Mouse (Mus musculus) G1E (cell line): ENCODE measurements at regions not wholly inside any gene's neighbourhood (a gene's known extent, or its start where the extent isn't known, plus 50 kb on each side); places are given as distances from the start of the nearest gene placed in this dataset.

Experiments used
- ATAC-seq: 2 replicates; pipeline ENCODE4 v1.8.0; 2016; ENCODE audit warnings: mild to moderate bottlenecking; ENCODE audit not compliant: insufficient number of reproducible peaks, poor library complexity, low FRiP score, severe bottlenecking; ENCODE audit errors: extremely low read depth
- DNase-seq: peaks from one replicate; pipeline ENCODE4 v3.0.0; 2012; ENCODE audit warnings: low spot score
- H3K27me3 ChIP-seq: 2 replicates; pipeline ENCODE4 v1.6.1; 2012; ENCODE audit warnings: mild to moderate bottlenecking, low read length, inconsistent platforms; ENCODE audit not compliant: insufficient read depth
- H3K36me3 ChIP-seq: replicated peaks from 2 replicates; pipeline ENCODE3; 2012; ENCODE audit warnings: mild to moderate bottlenecking, inconsistent platforms
- H3K4me1 ChIP-seq: 2 replicates; pipeline ENCODE4 v1.6.1; 2012; ENCODE audit warnings: low read depth, low read length, inconsistent platforms, mixed read lengths; ENCODE audit not compliant: insufficient read depth
- H3K4me3 ChIP-seq: 2 replicates; pipeline ENCODE4 v1.5.1; 2012; ENCODE audit warnings: low read depth, mild to moderate bottlenecking, inconsistent platforms, low read length, moderate library complexity, mixed read lengths
- H3K9me3 ChIP-seq: replicated peaks from 2 replicates; pipeline ENCODE4 v1.6.1; 2012; ENCODE audit warnings: inconsistent platforms
- CTCF ChIP-seq: IDR thresholded peaks from 2 replicates; pipeline ENCODE4 v1.5.1; 2012; ENCODE audit warnings: low read depth, low read length, inconsistent platforms, mixed read lengths
- GATA1 ChIP-seq: IDR thresholded peaks from 2 replicates; pipeline ENCODE4 v1.6.1; 2012; ENCODE audit warnings: borderline replicate concordance, low read length, inconsistent platforms, mixed read lengths
- GATA2 ChIP-seq: IDR thresholded peaks from 2 replicates; pipeline ENCODE4 v1.6.1; 2012; ENCODE audit warnings: low read depth, low read length, inconsistent platforms, borderline replicate concordance
- POLR2AphosphoS5 ChIP-seq: IDR thresholded peaks from 2 replicates; pipeline ENCODE4 v1.6.1; 2012; ENCODE audit warnings: low read depth, low read length, inconsistent platforms; ENCODE audit not compliant: insufficient replicate concordance
- TAL1 ChIP-seq: conservative IDR thresholded peaks from 2 replicates; pipeline ENCODE4 v1.6.1; 2012; ENCODE audit warnings: low read depth, low read length, inconsistent platforms, mixed read lengths

DNA sequence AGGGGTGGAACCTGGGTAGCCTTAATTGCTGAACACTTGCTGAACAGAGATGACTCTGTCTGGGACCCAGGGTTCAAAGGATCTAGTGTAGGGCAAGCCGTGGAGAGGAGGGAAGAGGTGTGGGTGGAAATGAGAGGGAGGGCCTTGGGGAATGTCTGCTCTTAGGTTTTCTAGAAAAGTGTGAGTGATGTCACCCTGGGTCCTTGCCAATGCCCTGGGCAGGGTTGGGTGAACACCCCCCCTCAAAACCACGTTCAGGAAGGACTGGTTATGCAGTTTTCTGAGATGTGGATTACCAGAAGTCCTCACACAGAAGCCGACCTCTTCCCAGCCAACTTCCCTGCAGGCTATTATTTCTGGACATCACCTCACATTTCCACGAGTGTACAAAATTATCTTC lies 252.4 kb upstream of the Habp2 start:
- no peak for TF ChIP-seq CTCF
- no peak for TF ChIP-seq POLR2AphosphoS5
- no peak for TF ChIP-seq GATA1
- TF ChIP-seq TAL1: no peak
- no peak for TF ChIP-seq GATA2
- no peaks in the 10 kb centered on the region for H3K36me3 ChIP-seq
- H3K4me1 ChIP-seq: no peaks in the 10 kb centered on the region
- peaks cover 14% of the 10 kb centered on the region; the same call in 1 of the 2 replicates for H3K27me3 ChIP-seq
- H3K4me3 ChIP-seq: no peak overlapping the region
- DNase-seq (no peak), ATAC-seq (no peak)
- H3K9me3 ChIP-seq: peaks cover 11% of the 10 kb centered on the region

DNA sequence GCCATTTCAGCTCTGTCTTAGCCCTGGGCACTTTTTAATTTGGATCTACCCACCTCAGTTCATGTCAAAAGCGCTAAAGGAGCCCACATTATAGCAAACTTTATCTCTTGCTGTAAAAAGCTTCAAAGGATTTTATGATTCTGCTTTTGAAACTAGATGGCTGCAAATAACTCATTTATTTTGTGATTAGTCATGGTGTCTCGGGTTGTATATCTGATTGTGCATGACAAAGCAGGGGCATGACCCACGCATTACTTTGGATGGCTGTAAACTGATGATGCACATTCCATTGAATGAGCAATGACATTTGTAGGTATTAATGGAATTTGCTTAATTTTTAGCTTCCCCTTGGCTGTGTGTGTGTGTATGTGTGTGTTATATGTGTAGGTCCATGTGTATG lies 249.4 kb upstream of the Habp2 start:
- ATAC-seq: no peak
- no peak for TF ChIP-seq GATA1
- no peak for TF ChIP-seq POLR2AphosphoS5
- no peak for TF ChIP-seq GATA2
- TF ChIP-seq CTCF: no peak
- TF ChIP-seq TAL1: no peak

DNA sequence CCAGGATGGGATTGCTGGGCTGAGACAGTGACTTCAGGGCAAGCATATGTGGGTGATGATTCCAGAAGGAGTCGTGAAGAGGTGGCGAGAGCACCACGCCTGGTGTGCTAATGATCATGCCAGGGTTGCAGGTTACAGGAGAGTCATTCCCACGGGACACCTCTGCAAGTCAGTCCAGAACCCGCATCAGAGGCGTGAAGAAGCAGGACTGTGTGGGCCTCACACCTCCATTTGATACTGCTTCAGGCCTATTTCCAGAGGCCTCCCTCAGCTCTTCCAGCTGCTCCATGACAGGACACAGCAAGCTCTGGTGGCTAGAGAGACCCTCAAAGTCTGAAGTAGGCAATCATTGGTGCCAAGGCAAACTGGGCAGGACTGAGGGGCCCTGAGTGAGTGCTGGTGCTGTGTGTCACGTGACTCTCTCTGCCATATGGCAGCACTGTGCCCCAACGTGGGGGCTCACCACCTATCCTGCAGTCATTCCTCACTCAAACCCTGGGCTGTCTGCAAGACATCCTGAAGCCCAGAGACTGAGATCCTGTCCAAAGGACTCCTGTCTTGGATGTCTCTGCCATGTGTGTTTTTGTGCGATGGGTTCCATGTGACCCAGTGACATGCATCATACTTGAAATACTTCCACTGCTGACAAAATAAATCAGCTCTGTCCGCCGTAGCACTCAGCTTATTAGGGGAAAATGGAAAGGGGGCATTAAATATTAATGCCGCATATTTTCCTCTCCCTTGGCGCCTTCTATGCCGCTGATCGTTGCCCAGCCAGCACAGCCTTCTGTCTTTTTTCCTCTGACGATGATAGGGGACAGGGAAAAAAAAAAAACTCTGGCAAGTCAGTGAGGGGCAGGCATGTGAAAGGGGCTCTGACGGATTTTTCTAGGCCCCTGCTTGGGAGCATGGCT lies 247.6 kb upstream of the Habp2 start:
- peaks cover 9% of the 10 kb centered on the region; the same call in 1 of the 2 replicates for H3K27me3 ChIP-seq
- no peak overlapping the region for H3K4me3 ChIP-seq
- H3K4me1 ChIP-seq: no peaks in the 10 kb centered on the region
- no peak for DNase-seq
- no peaks in the 10 kb centered on the region for H3K36me3 ChIP-seq
- peaks cover 9% of the 10 kb centered on the region for H3K9me3 ChIP-seq
- no peak for ATAC-seq
- TF ChIP-seq CTCF (no peak), GATA1 (no peak), POLR2AphosphoS5 (no peak), GATA2 (no peak), TAL1 (no peak)

More for the DNA sequence above, 249.4 kb upstream of the Habp2 start:
- H3K4me3 ChIP-seq: no peak overlapping the region
- H3K9me3 ChIP-seq: peaks cover 9% of the 10 kb centered on the region
- peaks cover 9% of the 10 kb centered on the region; the same call in 1 of the 2 replicates for H3K27me3 ChIP-seq
- no peak for DNase-seq
- H3K4me1 ChIP-seq: no peaks in the 10 kb centered on the region
- no peaks in the 10 kb centered on the region for H3K36me3 ChIP-seq

DNA sequence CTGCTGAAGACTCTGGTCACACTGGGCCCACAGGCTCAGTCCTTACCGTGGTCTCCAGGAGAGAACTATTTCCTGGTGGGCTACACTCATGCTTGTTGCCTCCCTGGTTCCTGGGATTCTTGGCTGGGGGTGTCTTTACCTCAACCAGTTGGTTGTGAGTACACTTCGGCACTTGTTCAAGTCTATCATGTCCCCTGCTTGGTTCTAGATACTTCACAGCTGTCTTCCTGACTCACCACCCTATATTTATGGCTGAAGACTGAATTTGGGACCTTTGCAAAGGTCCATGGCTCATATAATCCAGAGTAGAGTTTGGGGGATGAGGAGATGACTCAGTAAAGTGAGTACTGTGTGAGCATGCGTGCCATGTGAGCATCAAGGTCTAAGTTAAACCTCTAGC lies 245.0 kb upstream of the Habp2 start:
- no peak for ATAC-seq
- Histone ChIP-seq H3K27me3 (peaks cover 6% of the 10 kb centered on the region; the same call in 1 of the 2 replicates), H3K4me1 (no peaks in the 10 kb centered on the region), H3K4me3 (no peak overlapping the region), H3K36me3 (no peaks in the 10 kb centered on the region), H3K9me3 (peaks cover 9% of the 10 kb centered on the region)
- no peak for DNase-seq
- TF ChIP-seq TAL1 (no peak), GATA1 (no peak), CTCF (no peak), GATA2 (no peak), POLR2AphosphoS5 (no peak)

DNA sequence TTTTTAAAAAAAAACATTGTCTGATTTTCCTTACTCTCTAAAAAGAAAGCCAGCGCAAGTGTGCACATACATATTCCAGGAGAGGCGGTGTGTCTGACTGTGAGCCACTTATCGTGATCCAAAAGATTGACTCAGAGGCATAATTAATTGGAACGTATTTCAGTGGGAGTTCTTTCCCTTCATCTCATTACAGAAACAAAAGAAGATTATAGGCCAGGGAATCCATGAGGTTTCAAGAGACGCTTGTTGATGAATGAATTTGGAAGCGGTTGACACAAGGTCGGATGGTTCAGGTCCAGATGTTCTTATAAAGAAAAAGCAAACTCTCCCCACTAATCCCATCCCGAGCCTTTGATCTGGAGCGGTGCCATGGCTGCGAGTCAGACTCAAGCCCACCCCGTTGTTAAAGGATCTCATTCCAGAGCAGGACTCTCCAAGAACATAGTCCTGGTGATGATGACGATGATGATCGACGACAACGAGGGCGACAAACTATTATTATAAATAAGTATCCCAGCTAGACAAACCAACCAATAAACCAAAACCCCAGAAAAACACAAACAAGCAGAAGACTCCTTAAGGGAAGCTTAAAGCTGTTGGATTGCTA lies 240.1 kb upstream of the Habp2 start:
- no peaks in the 10 kb centered on the region for H3K36me3 ChIP-seq
- DNase-seq: no peak
- H3K27me3 ChIP-seq: no peaks in the 10 kb centered on the region
- peaks cover 6% of the 10 kb centered on the region; the same call in 1 of the 2 replicates for H3K9me3 ChIP-seq
- no peak for TF ChIP-seq GATA2
- TF ChIP-seq TAL1: no peak
- no peak for TF ChIP-seq CTCF
- no peak for TF ChIP-seq GATA1
- TF ChIP-seq POLR2AphosphoS5: no peak
- no peak for ATAC-seq
- H3K4me1 ChIP-seq: no peaks in the 10 kb centered on the region
- no peak overlapping the region for H3K4me3 ChIP-seq

DNA sequence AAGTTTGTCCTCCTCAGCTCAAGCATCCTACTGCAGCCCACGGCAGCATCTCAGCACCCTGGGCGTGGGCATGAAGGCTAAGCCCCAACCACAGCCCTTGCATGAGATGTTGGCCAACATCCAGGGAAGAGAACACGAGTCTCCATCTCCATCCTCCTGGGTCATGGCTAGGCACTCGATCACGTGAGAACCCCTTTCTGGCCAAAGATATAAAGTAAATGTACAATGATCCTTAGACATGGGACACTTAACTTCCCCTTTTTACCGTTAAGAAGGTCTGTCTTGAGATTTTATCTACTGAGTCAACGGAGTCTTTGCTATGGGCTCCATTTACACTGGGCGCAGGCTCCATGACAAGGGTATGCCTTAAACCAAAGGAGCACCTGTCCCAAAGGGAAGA lies 232.8 kb upstream of the Habp2 start:
- ATAC-seq (no peak), DNase-seq (no peak)
- Histone ChIP-seq H3K4me1 (no peaks in the 10 kb centered on the region), H3K9me3 (peaks cover 10% of the 10 kb centered on the region), H3K36me3 (no peaks in the 10 kb centered on the region), H3K4me3 (no peak overlapping the region), H3K27me3 (peaks cover 7% of the 10 kb centered on the region)
- TF ChIP-seq GATA1: no peak
- TF ChIP-seq POLR2AphosphoS5: no peak
- TF ChIP-seq TAL1: no peak
- TF ChIP-seq CTCF: no peak
- TF ChIP-seq GATA2: no peak
